Mouse (Mus musculus) embryo, embryonic 10.5 days (tissue): ENCODE measurements around the gene Primpol.

Experiments
- DNase-seq: peaks from one replicate; pipeline ENCODE4 v3.0.0-alpha.2; 2015; ENCODE audit warnings: low spot score

Gene Primpol

DNA sequence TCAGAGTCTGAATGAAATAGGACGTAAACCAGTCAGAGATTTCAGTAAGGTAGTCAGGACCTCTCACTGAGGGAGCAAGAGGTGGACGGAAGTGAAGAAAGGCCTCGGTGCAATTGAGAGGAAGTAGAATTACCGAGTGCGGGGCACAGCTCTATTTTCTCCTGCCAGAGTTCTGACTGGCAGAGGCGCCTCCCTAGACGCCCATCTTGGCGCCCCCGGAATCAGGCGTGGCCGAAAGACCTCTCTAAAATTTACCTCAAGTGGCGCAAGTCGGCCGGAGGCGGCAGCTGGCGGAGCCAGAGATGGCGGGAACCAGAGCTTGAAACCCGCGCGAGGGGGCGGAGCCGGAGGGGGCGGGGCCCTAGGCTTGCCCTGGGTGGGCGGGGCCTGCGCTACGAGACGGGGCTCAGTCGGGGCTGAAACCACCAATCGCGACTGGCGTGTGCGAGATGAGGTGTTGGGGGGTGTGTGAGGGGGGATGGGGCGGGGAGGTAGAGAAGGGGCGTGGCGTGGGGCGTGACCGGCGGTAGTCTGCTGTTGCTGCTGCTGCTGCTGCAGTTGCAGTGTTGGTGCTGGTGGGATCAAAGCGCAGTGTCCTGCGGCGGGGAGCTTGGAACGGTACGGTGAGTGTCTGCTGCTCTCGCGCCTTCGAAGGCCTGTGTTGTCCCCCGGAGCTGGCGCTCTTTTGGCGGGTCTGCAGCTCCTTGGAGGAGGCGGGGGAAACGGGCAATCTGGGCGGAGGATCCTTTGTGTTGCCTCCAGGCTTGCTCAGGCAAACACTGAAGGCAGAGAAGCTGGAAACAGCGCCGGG, at the start of gene Primpol, which contains the start of gene Casp3:
Primpol (minus strand) TSS at position 334 of the 811 bp plus-strand sequence.
Casp3 (plus strand) TSS at position 413 of the 811 bp plus-strand sequence.
- peak; percentile 98 for DNase-seq

DNA sequence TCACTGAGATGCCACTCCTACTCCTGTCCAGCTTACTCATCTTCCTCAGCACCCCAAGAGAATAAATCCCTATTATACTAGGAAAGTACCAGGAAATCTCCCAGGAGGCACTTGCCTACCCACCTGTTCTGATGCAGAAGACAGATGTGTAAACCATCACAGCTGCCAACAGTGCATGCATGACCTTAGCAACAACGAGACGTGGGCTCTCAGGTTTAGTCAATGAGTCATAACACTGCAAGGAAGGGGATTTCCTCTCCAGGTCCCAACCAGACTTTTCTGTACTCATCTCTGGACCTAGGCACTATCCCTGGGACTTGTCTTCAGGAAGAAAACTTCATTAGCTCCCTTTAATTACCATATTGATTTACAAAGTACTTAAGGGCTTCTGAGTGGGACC, 38.9 kb upstream of the Primpol start:
- no peak for DNase-seq

- DNase-seq = no peak
These were observed 34.9 kb upstream of the Primpol start for GRCm38 (mm10) chr8:46651872-46652271.

DNA sequence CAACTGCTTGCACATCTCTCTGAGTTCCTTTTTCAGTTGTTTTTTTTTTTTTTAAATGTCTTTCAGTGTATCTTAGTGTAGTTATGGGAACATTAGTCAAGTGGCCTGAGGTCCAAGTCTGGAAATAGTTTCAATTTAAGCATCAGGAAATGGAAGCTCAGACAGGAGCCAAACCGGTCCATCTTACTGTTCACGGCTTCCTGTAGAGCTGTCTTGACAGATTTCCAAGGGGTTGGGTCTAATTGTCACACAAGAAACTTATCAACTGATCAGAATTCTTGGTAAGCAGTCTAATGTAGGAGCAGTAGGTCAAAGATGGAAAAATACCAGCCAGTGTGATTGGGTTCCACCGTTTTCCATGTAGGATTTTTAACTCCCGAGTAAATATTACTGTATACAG, 31.4 kb upstream of the Primpol start:
- DNase-seq = no peak

DNA sequence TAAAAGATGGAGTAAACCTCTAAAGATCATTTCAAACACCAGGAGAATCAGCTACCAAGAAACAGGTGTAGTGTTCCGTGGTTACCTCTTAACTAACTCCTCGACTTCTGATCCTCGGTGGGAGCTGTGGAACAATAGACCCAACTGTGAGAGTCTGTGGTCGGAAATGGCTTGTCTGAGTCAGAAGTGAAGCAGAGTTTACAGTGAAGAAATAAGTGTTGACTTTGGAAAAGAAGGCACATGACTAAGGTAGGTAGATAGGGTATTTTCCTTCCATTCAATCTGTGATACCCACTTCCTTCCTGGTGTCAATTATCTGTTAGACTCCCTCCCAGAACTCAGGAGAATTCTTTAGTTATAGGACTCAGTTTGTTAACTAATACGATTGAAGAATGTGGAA, 24.3 kb upstream of the Primpol start:
- DNase-seq = no peak

GRCm38 (mm10) chr8:46639852-46640251, 22.8 kb upstream of the Primpol start:
- DNase-seq = no peak

- DNase-seq = no peak
These were observed 22.1 kb upstream of the Primpol start for GRCm38 (mm10) chr8:46639010-46639571.

GRCm38 (mm10) chr8:46630932-46631331, 13.9 kb upstream of the Primpol start:
- no peak for DNase-seq

DNA sequence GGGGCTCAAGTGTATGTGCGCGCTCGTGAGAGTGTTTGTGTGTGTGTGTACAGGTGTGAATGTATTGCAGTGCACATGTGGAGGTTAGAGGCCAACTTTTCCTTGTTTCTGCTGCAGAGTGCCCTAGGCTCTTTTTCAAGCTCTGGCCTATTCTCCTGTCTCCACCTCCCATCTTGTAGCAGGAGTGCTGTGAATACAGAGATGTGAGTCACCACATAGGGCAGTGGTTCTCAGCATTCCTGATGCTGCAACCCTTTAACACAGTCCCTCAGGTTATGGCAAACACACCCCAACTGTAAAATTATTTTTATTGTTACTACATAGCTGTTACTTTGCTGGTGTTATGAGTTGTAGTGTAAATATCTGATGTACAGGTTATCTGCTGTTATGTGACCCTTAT, 13.4 kb upstream of the Primpol start:
- DNase-seq = no peak

GRCm38 (mm10) chr8:46628645-46629044, 11.6 kb upstream of the Primpol start:
- DNase-seq = no peak

DNA sequence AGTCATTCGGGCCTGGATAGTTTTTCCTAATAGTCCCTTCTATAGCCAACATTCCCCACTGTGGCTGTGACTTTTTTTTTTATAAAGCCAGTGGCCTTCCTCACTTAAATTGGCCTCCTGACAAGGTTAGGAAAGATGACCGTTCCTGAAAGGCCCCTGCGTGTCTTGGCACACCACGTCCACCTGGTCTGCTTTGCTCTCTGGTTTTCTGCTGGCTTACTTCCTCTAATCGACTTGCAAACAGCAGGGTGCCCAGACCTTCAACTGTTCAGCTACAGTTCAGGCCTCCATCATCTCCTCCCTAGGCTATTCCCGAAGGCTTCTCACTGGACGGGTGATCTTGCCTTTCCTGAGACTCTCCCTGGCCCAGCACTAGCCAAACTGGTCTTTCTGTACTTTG, 10.9 kb upstream of the Primpol start:
- no peak for DNase-seq

DNA sequence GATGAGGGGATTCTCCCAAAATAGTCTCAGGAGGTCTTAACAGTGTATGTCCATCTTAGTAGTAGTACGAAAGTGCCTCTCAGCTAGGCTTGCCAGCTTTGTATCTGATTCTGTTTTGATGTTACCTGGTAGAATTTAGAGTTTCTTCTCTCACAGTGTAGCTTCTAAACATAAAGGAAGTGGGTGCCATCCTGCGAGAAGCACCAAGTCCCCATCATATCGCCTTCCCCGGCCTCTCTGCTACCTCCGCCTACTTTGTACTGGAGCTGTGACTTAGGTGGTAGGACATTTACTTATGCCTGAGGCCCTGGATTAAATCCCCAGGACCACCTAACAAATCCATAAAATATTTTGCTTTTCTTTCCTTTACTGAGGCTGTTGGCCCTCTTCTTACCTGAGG, 9.6 kb upstream of the Primpol start:
- no peak for DNase-seq

GRCm38 (mm10) chr8:46625166-46625565, 8.2 kb upstream of the Primpol start:
- no peak for DNase-seq

DNA sequence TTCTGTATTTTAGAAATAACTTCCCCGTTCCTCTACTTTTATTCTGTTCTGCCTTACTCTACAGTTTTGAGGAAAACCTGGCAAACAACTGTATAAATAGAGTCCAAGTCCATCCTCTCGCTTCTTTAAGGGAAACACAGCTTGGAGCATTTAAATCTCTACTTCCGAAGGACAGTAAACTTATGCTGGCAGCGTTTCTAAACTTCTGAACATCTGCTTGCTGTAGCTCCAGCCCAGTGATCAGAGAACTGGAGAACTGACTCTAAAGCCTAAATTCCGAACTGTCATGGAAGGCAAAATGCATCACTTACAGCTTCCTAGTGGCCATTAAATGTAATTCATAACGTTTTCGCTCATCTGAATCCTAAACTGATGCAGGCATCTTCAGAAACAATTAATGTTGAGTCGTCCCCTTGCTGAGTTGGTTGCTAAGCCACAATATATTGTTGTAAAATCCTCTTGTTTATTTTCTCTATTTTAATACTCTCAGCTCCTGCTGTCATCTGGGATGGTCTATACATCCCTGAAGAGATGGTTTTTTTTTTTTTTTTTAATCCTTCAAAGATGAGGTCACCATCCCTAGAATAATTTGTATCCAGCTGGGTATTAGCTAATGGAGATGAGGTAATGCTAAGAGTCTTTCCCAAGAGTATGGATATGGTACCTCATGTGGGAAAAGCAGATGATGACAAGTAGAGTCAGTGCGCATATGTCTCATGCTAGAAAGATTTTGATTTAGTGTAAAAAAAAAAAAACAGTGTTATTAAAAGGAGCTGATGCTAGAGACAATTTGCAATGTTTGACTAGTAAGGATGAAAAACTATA, 5.6 kb upstream of the Primpol start:
- DNase-seq = no peak

DNA sequence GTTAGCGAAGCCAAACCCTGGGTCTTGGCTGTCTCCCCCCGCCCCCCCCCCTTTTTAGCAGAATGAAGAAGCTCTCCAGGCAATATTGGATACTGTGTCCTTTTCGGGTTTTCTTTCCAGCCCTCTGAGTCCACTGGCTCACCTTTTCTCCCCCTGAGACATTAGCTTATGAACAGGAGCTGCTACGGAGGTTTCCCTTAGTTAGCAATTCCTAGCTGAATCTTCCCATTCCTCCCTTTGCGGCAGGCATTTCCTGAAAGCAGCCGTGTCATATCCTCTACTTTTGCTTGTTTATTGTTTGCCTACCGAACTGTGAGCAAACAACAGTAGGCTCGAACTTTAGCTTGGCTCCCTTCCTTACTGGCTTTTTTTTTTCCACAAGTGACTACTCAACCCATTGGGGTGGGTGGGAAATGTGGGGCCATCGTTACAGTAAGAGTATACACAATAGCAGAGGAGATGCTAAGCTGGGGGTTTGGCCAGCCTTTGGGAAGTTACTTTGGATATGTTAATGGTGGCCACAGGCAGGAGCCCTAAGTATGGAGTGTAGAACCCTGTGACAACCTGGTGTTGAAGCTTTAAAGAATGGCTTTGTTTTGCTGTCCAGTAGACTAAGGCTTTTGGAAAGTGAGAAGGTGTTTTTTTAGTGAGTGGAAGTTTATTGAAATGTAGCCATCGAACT, 1.8 kb upstream of the Primpol start:
- peak; percentile 22 for DNase-seq

- DNase-seq = peak; percentile 62
These were observed 943 bp upstream of the Primpol start for GRCm38 (mm10) chr8:46617690-46618620.

GRCm38 (mm10) chr8:46615936-46616335, 1.1 kb downstream of the Primpol start:
- DNase-seq = peak; percentile 17

DNA sequence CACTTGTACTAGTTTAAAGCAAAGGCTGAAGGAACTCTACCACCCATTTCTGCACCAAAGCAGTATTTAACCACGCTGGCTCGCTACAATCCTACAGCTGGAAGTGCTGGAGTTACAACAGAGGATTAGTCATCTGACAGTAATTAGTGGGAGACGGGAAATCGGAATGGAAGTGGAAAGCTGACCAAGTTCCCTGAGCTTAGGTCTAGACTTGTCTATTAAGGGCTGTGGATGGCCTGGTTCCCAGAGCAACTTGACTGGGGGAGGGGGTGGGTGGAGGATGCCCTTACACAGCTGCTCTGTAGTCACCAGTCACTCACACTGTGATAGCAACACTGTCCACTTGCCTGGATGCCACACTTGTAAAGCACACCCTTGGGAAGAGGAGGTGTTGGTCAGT, 3.6 kb downstream of the Primpol start:
- peak; percentile 30 for DNase-seq

GRCm38 (mm10) chr8:46612913-46613312, 4.1 kb downstream of the Primpol start:
- no peak for DNase-seq

DNA sequence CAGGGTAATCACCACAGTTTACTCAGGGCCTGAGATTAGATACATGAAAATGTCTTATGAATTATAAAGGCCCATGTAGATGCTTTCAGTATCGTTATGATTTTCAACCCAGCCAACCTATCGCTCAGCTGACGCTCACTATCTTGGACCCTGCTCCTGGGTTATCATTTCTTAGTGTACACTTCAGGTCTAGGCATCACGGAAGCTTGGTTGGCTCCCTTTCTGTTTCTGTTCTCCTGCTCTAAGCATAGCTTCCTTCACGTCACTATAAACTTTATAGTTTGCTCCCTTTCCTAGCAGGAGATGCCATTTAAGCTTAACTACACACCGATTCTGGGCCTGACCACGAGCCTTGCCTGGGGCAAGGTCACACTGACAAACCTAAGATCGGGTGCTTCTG, 5.5 kb downstream of the Primpol start:
- DNase-seq = no peak

DNA sequence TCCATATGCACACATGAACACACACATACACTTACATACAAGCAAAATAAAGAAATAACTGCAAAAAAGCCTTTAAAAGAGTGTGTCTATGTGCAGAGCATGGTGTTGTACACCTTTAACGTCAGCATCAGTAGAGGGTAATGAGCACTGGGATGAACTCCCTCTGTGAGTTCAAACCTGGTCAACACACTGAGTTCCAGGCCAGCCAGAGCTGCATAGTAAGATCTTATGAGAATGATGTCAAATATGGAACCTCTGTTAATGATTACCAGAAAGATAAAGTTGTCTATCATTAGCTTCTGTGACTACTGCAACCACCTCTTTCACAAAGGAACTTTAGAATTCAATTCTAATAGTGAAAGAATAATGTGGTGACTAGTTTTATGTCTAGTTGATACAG, 10.1 kb downstream of the Primpol start:
- no peak for DNase-seq
